Comparison of ENCODE assay signal across 10 mouse cellular contexts in genomic region chr1:126604551-126604950, GRCm38 (mm10).
DNase-seq lines count a peak whose midpoint lies in the region; ATAC-seq and TF ChIP-seq lines count a peak whose summit lies in the region.
"Had no signal": no experiment of that assay in that cellular context is flagged by ENCODE, and none has a peak within 500 bp of the region (broad histone marks: within the 10 kb centered on the region; RNA-seq: fewer than 3 reads in every experiment).

No protein-coding gene starts in this region.

- H3K4me1 ChIP-seq in intestine, embryonic 14.5 days (replicated peaks; ENCODE audit: control insufficient read depth, insufficient read depth, low read length) = no peaks in the 10 kb centered on the region
- peaks cover 0 to 2% of the 10 kb centered on the region in 2 experiments; a peak in 1 of 4 replicates for H3K4me1 ChIP-seq in liver, embryonic 14.5 days (replicated peaks; ENCODE audit: control insufficient read depth in 2 of 2, insufficient read depth in 2 of 2, low read length in 1 of 2)
- H3K4me1 ChIP-seq in midbrain, embryonic 15.5 days = peaks cover 11% of the 10 kb centered on the region; the same call in 1 of the 2 replicates

- 64% methylated on average over 9 of the region's 9 CpGs for WGBS in intestine, embryonic 14.5 days
- WGBS in liver, embryonic 14.5 days (ENCODE audit: insufficient replicate concordance) = 55% methylated on average over 9 of the region's 9 CpGs
- 81% methylated on average over 9 of the region's 9 CpGs for WGBS in midbrain, embryonic 15.5 days

- H3K4me2 ChIP-seq in intestine, embryonic 14.5 days (ENCODE audit: low read length) = 0 out of 2 replicates have a peak overlapping the region, but pooled peaks have one; percentile 11
- no peak overlapping the region for H3K4me2 ChIP-seq in liver, embryonic 14.5 days (ENCODE audit: low read depth)
- H3K4me2 ChIP-seq in midbrain, embryonic 15.5 days = no peak overlapping the region
- H3K4me2 ChIP-seq: midbrain, embryonic 12.5 days had no signal

- H3K36me3 ChIP-seq in intestine, embryonic 14.5 days (ENCODE audit: control insufficient read depth, insufficient read depth, low read length) = no peaks in the 10 kb centered on the region
- no peaks in the 10 kb centered on the region for H3K36me3 ChIP-seq in liver, embryonic 14.5 days (replicated peaks; ENCODE audit: control insufficient read depth, insufficient read depth, low read depth)
- H3K36me3 ChIP-seq in midbrain, embryonic 15.5 days (replicated peaks) = no peaks in the 10 kb centered on the region
- H3K36me3 ChIP-seq: midbrain, embryonic 12.5 days had no signal

- H3K9ac ChIP-seq in intestine, embryonic 14.5 days (ENCODE audit: low read length) = no peak overlapping the region
- no peak overlapping the region for H3K9ac ChIP-seq in liver, embryonic 14.5 days (replicated peaks)
- H3K9ac ChIP-seq in midbrain, embryonic 15.5 days = no peak overlapping the region
- H3K9ac ChIP-seq: midbrain, embryonic 12.5 days had no signal

- TF ChIP-seq CTCF in liver, embryonic 14.5 days (IDR thresholded peaks at IDR 0.05; ENCODE audit: low read depth) = no peak

- no peak overlapping the region for H3K4me3 ChIP-seq in intestine, embryonic 14.5 days (ENCODE audit: low read depth, low read length)
- no peak overlapping the region for H3K4me3 ChIP-seq in liver, embryonic 14.5 days (ENCODE audit: insufficient read depth in 1 of 2, low read depth in 2 of 2, low read length in 2 of 2)
- no peak overlapping the region for H3K4me3 ChIP-seq in midbrain, embryonic 15.5 days
- H3K4me3 ChIP-seq: midbrain, embryonic 12.5 days had no signal

- TF ChIP-seq EP300 in liver, embryonic 14.5 days (IDR thresholded peaks at IDR 0.05; ENCODE audit: low read depth) = no peak

- ATAC-seq in intestine, embryonic 14.5 days (replicated peaks; ENCODE audit: low FRiP score, low TSS enrichment, low read depth) = peak; percentile 67
- peak; percentile 28; the same call in 1 of the 2 replicates for ATAC-seq in liver, embryonic 14.5 days (ENCODE audit: insufficient read depth)
- no peak for ATAC-seq in midbrain, embryonic 15.5 days (replicated peaks)

- H3K9me3 ChIP-seq in intestine, embryonic 14.5 days (ENCODE audit: control insufficient read depth, low read length) = no peaks in the 10 kb centered on the region
- H3K9me3 ChIP-seq in liver, embryonic 14.5 days (ENCODE audit: control insufficient read depth, low read length) = no peaks in the 10 kb centered on the region
- H3K9me3 ChIP-seq in midbrain, embryonic 15.5 days = no peaks in the 10 kb centered on the region
- H3K9me3 ChIP-seq: midbrain, embryonic 12.5 days had no signal

- no peak overlapping the region for H3K27ac ChIP-seq in intestine, embryonic 14.5 days (ENCODE audit: low read depth)
- no peak overlapping the region for H3K27ac ChIP-seq in liver, embryonic 14.5 days
- H3K27ac ChIP-seq in midbrain, embryonic 15.5 days = no peak overlapping the region
- H3K27ac ChIP-seq: midbrain, embryonic 12.5 days had no signal

- no peaks in the 10 kb centered on the region for H3K27me3 ChIP-seq in intestine, embryonic 14.5 days (replicated peaks; ENCODE audit: control insufficient read depth, insufficient read depth, low read length)
- no peaks in the 10 kb centered on the region for H3K27me3 ChIP-seq in liver, embryonic 14.5 days (ENCODE audit: control insufficient read depth, insufficient read depth, low read length)
- H3K27me3 ChIP-seq in midbrain, embryonic 15.5 days (replicated peaks) = no peaks in the 10 kb centered on the region
- H3K27me3 ChIP-seq: midbrain, embryonic 12.5 days had no signal

- no peak for DNase-seq in intestine, embryonic 14.5 days (ENCODE audit: low spot score)
- peak; percentile 80 for DNase-seq in kidney, adult 9 months
- no peak for DNase-seq in liver, embryonic 14.5 days (ENCODE audit: low read depth in 3 of 3, low spot score in 3 of 3)
- peak; percentile 87 for DNase-seq in lung, postnatal 36 days
- no peak for DNase-seq in gastrocnemius, adult 8-10 months (ENCODE audit: low spot score in 2 of 2)
- DNase-seq in spleen, postnatal 14 days (ENCODE audit: low spot score in 2 of 2) = no peak
- DNase-seq: adrenal gland, adult 8-10 months; right cerebral cortex, postnatal 25 days had no signal

Comparison
In these comparisons a context has a peak if more than half of its experiments do, and no peak if none do; other contexts are left out.
1. DNase-seq: peak in kidney, adult 9 months (single experiment) and lung, postnatal 36 days (single experiment); none in intestine, embryonic 14.5 days (single experiment), liver, embryonic 14.5 days (0 of 3), gastrocnemius, adult 8-10 months (0 of 2) and spleen, postnatal 14 days (0 of 2).